Mouse (Mus musculus) lung, postnatal 4 days (tissue): ENCODE measurements around the gene Olfr539.
"Not testable (repeated sequence)": the region's sequence is repeated elsewhere in the genome, so short reads cannot be mapped to it uniquely, and the experiment has no call there.

ENCODE experiments used
- DNase-seq, 2 experiments: peaks; one replicate each; pipeline ENCODE4 v3.0.0; 2021

Olfr539 gene

GRCm38 (mm10) chr7:140659630-140660029 lies at the start of gene Olfr539:
TSS of gene Olfr539 (plus strand) at chr7:140659930.
- DNase-seq, result no peak

- not testable (repeated sequence) for DNase-seq
These were observed 31.1 kb upstream of the Olfr539 start, which contains the start of gene Olfr61 for GRCm38 (mm10) chr7:140628670-140629069. TSS of gene Olfr61 (plus strand) at chr7:140628970.

GRCm38 (mm10) chr7:140630559-140630958 lies 29.2 kb upstream of the Olfr539 start:
- no peak for DNase-seq

GRCm38 (mm10) chr7:140646152-140646551 lies 13.6 kb upstream of the Olfr539 start, which contains the start of gene Olfr53:
TSS of gene Olfr53 (plus strand) at chr7:140646452.
- no peak for DNase-seq

- not testable (repeated sequence) for DNase-seq
These were observed 11.0 kb downstream of the Olfr539 start for GRCm38 (mm10) chr7:140670693-140671092.

GRCm38 (mm10) chr7:140675863-140676262 lies 16.1 kb downstream of the Olfr539 start:
- DNase-seq, result no peak

- DNase-seq, result not testable (repeated sequence)
These were observed 19.9 kb downstream of the Olfr539 start for GRCm38 (mm10) chr7:140679591-140679990.

GRCm38 (mm10) chr7:140681651-140682050 lies 21.9 kb downstream of the Olfr539 start, which contains the start of gene Olfr45:
TSS of gene Olfr45 (plus strand) at chr7:140681951.
- DNase-seq, result no peak

- no peak for DNase-seq
These were observed 37.2 kb downstream of the Olfr539 start, which contains the start of gene Olfr541 for GRCm38 (mm10) chr7:140696967-140697366. TSS of gene Olfr541 (plus strand) at chr7:140697267.

- no peak for DNase-seq
These were observed 46.6 kb downstream of the Olfr539 start for GRCm38 (mm10) chr7:140706348-140706747.

- no peak for DNase-seq
These were observed 48.0 kb downstream of the Olfr539 start for GRCm38 (mm10) chr7:140707536-140708284.

GRCm38 (mm10) chr7:140717155-140718055 lies 57.7 kb downstream of the Olfr539 start:
- DNase-seq, result no peak

- no peak for DNase-seq
These were observed 61.4 kb downstream of the Olfr539 start for GRCm38 (mm10) chr7:140721095-140721494.

GRCm38 (mm10) chr7:140725558-140725957 lies 65.8 kb downstream of the Olfr539 start:
- no peak for DNase-seq
